In the genomic region with DNA sequence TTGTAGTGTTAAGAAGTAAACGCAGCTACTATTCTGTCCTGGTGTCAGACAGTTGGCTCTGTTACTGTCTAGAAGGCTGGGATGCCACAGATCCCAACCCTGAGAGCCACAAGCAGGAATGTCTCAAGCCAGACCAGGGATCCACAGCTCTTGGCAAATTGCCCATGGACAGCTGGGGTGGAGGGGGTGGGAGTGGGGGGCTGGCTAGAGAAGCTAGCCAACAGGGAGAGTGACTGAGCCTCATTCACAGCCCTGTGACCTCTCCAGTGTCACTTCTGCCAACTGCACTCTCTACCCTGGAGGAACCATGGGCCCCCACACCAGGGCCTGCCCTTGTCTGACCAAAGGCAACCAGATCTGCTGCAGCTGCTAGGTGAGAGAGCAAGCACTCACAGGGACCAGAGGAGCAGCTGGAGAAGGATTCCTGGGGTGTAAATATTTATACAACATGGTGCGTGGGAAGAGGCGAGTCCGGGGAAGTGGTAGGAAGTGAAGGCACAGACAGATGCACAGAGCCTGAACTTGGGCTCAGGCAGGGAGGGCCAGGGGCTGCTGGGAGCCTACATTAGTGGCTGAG, we compare ENCODE assay signal across 9 mouse cellular contexts. TPM values are rescaled to one million over a fixed set of nuclear protein-coding genes. Genes with fewer than 3 reads are reported as not detected.
A peak's percentile ranks its signal among the peaks of the same experiment; 100 is the strongest.
DNase-seq lines count a peak whose midpoint lies in the region; ATAC-seq and TF ChIP-seq lines count a peak whose summit lies in the region.
"Had no signal": no experiment of that assay in that cellular context is flagged by ENCODE, and none has a peak within 500 bp of the region (broad histone marks: within the 10 kb centered on the region; RNA-seq: fewer than 3 reads in every experiment).

No protein-coding gene starts in this region.

- 40% methylated on average over 4 of the region's 4 CpGs for WGBS in kidney, adult 2 months
- WGBS in heart, embryonic 14.5 days = 23% methylated on average over 4 of the region's 4 CpGs
- 70% methylated on average over 4 of the region's 4 CpGs for WGBS in midbrain, embryonic 14.5 days

- H3K4me3 ChIP-seq in kidney, adult 2 months (ENCODE audit: insufficient read depth, low read depth, low read length) = no peak overlapping the region
- H3K4me3 ChIP-seq in heart, embryonic 14.5 days (ENCODE audit: control insufficient read depth in 1 of 2, insufficient read depth in 1 of 2, low read depth in 1 of 2, low read length in 2 of 2) = no peak overlapping the region
- no peak overlapping the region for H3K4me3 ChIP-seq in midbrain, embryonic 14.5 days (replicated peaks; ENCODE audit: low read depth, low read length)

- H3K4me2 ChIP-seq in heart, embryonic 14.5 days (ENCODE audit: low read length) = no peak overlapping the region
- H3K4me2 ChIP-seq in midbrain, embryonic 14.5 days (ENCODE audit: low read length) = no peak overlapping the region

- no peak overlapping the region for H3K27ac ChIP-seq in kidney, adult 2 months (ENCODE audit: insufficient read depth, low read depth, low read length)
- H3K27ac ChIP-seq in heart, embryonic 14.5 days (replicated peaks in 1 of 2; ENCODE audit: control insufficient read depth in 1 of 2, insufficient read depth in 1 of 2, low read depth in 2 of 2, low read length in 2 of 2) = peak overlapping the region; percentile 61 to 70
- no peak overlapping the region; the same call in 1 of the 2 replicates for H3K27ac ChIP-seq in midbrain, embryonic 14.5 days (replicated peaks; ENCODE audit: low read depth, low read length)

- peaks cover 21% of the 10 kb centered on the region for H3K4me1 ChIP-seq in kidney, adult 2 months (ENCODE audit: control insufficient read depth, insufficient read depth, low read length)
- peaks cover 16 to 29% of the 10 kb centered on the region in 2 experiments for H3K4me1 ChIP-seq in heart, embryonic 14.5 days (ENCODE audit: control insufficient read depth in 2 of 2, insufficient read depth in 2 of 2, low read length in 2 of 2)
- H3K4me1 ChIP-seq in midbrain, embryonic 14.5 days (ENCODE audit: control insufficient read depth, insufficient read depth, low read length) = 0 out of 2 replicates have a peak, but pooled peaks cover 5% of the 10 kb centered on the region

- H3K27me3 ChIP-seq in kidney, adult 2 months (replicated peaks; ENCODE audit: control insufficient read depth, insufficient read depth, low read length) = no peaks in the 10 kb centered on the region
- no peaks in the 10 kb centered on the region for H3K27me3 ChIP-seq in heart, embryonic 14.5 days (ENCODE audit: control insufficient read depth, insufficient read depth, low read length)
- H3K27me3 ChIP-seq in midbrain, embryonic 14.5 days (ENCODE audit: control insufficient read depth, insufficient read depth, low read length) = no peaks in the 10 kb centered on the region
- H3K27me3 ChIP-seq: Patski had no signal

- peak; percentile 40 for DNase-seq in kidney, adult 2 months
- DNase-seq in kidney, adult 8-10 months = no peak
- DNase-seq in kidney, postnatal 25 days = peak; percentile 25 to 56
- DNase-seq in midbrain, embryonic 14.5 days = peak; percentile 40
- DNase-seq in B cell, adult 2 months = no peak
- DNase-seq in embryo, embryonic 11 days = no peak

- no peaks in the 10 kb centered on the region for H3K9me3 ChIP-seq in heart, embryonic 14.5 days (ENCODE audit: control insufficient read depth, low read length)
- H3K9me3 ChIP-seq in midbrain, embryonic 14.5 days (ENCODE audit: control insufficient read depth, low read length) = no peaks in the 10 kb centered on the region

- H3K36me3 ChIP-seq in kidney, adult 2 months (ENCODE audit: control insufficient read depth, insufficient read depth, low read length) = no peaks in the 10 kb centered on the region
- H3K36me3 ChIP-seq in heart, embryonic 14.5 days (ENCODE audit: control insufficient read depth, insufficient read depth, low read length) = peaks cover 33% of the 10 kb centered on the region
- H3K36me3 ChIP-seq in midbrain, embryonic 14.5 days (ENCODE audit: control insufficient read depth, insufficient read depth, low read length) = no peaks in the 10 kb centered on the region

- H3K9ac ChIP-seq in heart, embryonic 14.5 days (ENCODE audit: low read length) = peak overlapping the region; percentile 28
- H3K9ac ChIP-seq in midbrain, embryonic 14.5 days (replicated peaks; ENCODE audit: low read length) = no peak overlapping the region

- peak; percentile 67 for ATAC-seq in heart, embryonic 14.5 days (ENCODE audit: insufficient number of reproducible peaks, insufficient read depth, low FRiP score, low read depth)
- ATAC-seq in midbrain, embryonic 14.5 days (ENCODE audit: low FRiP score, low TSS enrichment) = peak; percentile 53; the same call in 1 of the 2 replicates
- ATAC-seq in erythroblast, adult 5-6 weeks (replicated peaks; ENCODE audit: low FRiP score, poor library complexity, severe bottlenecking) = no peak
- ATAC-seq: Patski had no signal

- no peak for TF ChIP-seq CTCF in kidney, adult 2 months (conservative IDR thresholded peaks at IDR 0.05; ENCODE audit: insufficient read depth, insufficient read length, low read depth, low read length)

- TF ChIP-seq POLR2A in kidney, adult 2 months (IDR thresholded peaks at IDR 0.05; ENCODE audit: low read depth, low read length) = no peak

RNA-seq across cellular contexts. Expression of gene Zfp36l1, which starts 10.5 kb away (rescaled TPM):
- polyA plus RNA-seq in kidney, adult 2 months (2012; rRNA removed) = 109 and 111 TPM in 2 replicates
- polyA plus RNA-seq in heart, embryonic 14.5 days (2014; fragmentation: Nextera tagmentation; extraction: Ambion mirVana) = 103 and 125 TPM in 2 replicates
- 32.3 and 52.3 TPM in 2 replicates for polyA plus RNA-seq in midbrain, embryonic 14.5 days (2014; fragmentation: Nextera tagmentation; extraction: Ambion mirVana)
- 8.8 and 12.7 TPM in 2 replicates for total RNA-seq in erythroblast, adult 5-6 weeks (2015; ENCODE audit: low replicate concordance)
- 4.0 and 4.3 TPM in 2 replicates for total RNA-seq in erythroblast, adult 5-6 weeks (2017; ENCODE audit: low replicate concordance)

Comparison
In these comparisons a context has a peak if more than half of its experiments do, and no peak if none do; other contexts are left out.
1. DNase-seq: peak in kidney, adult 2 months (single experiment), kidney, postnatal 25 days (2 of 2) and midbrain, embryonic 14.5 days (single experiment); none in kidney, adult 8-10 months (0 of 2), B cell, adult 2 months (0 of 2) and embryo, embryonic 11 days (single experiment).
2. H3K27ac ChIP-seq: peak in heart, embryonic 14.5 days (2 of 2); none in kidney, adult 2 months (single experiment) and midbrain, embryonic 14.5 days (single experiment).